Mouse (Mus musculus) hematopoietic stem cell, adult 5-6 weeks (primary cell): Measurements from ENCODE around the gene Ptprc. TPM values are rescaled to one million over a fixed set of nuclear protein-coding genes. Genes with fewer than 3 reads are reported as not detected.

Source experiments
- ATAC-seq, 2 experiments: fragments of 125-278 bp in 1 of 2; replicated peaks in 1 of 2; 2 replicates each; pipeline ENCODE4 v1.8.0; 2016 to 2017; ENCODE audit warnings: inconsistent platforms in 2 of 2, mild to moderate bottlenecking in 2 of 2, moderate number of reproducible peaks in 2 of 2, low read depth in 1 of 2, moderate TSS enrichment in 1 of 2; ENCODE audit not compliant: low FRiP score in 2 of 2, poor library complexity in 2 of 2, severe bottlenecking in 2 of 2, insufficient read depth in 1 of 2, low TSS enrichment in 1 of 2
- total RNA-seq: library from RNA; stranded (forward); fragments of 172-1452, 232-1000 nt; gene quantifications from 2 replicates; pipeline ENCODE4 v1.2.3, GENCODE M21; 2017

Ptprc gene
- total RNA-seq, 1 experiment from 2014 or later = 325 TPM

DNA sequence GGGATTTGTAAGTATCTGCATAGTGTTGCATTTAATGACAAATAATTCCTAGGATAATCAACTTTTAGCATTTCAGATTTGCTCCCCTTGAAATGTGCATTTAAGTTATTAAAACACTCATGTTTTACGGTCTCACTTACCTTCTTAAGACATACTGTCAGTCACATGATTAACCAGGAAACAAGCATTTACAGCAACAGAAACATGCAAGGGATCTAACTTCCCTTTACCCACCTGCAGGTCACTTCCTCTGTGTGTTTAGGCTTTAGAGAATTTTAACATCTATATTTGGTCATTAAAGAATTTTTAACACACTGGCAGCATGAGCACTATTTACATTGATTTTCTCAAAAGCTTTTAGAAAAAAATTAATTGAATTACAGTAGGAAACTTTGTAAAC, 50.2 kb downstream of the Ptprc start:
- ATAC-seq = peak; percentile 65 to 71; a peak in 3 of 4 replicates

DNA sequence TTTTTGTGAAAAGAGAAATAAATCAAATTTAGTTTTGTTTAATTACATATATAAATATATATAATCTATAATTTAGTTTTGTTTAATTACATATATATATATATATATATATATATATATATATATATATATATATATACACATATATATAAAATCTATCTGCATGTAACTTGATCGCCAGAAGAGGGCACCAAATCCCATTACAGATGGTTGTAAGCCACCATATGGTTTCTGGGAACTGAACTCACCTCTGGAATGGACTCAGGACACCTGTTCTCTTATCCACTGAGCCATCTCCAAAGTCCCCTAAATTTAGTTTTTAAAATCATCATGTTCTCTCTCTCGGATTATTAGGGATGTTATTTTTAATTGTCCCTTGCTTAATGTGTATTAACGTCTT, 51.6 kb downstream of the Ptprc start:
- ATAC-seq = no peak

DNA sequence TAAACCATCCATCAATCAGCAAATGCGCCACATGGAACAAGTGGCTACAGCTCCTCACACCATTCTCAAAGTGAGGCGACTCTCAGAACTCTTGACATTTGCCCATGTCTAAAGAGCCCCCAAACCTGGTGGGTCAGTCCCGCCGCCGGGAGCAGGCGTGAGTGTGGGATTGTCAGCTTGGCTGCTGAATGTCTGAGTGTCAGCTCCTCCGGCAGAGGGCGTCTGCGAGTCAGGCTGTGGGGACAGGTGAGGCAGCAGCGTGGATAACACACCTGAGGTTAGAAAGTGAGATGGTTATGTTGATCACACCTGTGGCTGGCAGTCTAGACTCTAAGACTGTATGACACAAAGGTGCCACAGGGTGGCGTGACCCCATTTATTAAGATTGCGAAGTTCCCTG, 55.6 kb downstream of the Ptprc start:
- ATAC-seq = no peak

DNA sequence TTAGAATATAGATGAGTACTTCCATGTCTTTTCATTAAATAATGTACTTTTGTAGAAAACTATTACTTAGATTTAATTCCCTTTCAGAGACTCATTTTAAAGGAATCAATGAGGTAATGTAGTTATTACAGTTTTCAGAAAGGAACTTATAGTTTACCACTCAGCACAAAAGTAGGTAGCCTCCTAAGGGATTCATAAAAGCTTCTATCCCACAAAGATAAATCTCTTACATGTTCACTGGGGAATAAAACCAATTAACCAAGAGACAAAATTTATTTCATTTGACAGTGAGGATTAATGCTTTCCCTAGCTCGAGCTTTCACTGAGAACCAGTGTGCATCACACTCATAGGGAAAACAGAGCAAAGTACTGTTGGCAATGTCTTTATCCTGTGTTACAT, 82.3 kb downstream of the Ptprc start:
- no peak for ATAC-seq

DNA sequence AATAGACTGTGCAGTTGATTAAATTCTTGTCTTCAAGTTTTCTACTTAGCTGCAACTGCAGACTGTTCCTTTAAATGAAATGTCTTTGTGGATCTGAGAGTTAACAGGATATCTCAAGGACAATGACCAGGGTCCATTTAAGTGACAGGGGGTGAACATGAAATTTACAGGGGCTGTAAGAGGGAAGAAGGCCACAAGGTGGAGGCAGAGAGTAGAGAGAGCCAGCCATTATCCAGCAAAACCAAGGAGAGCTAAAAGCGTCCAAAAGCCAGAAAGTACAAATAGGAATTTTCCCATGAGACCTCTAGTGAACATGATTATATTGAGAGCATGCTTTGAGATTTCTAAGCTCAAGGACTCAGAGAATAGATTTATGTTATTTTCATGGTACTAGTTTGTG, 89.7 kb downstream of the Ptprc start:
- peak in 1 of 2 experiments; percentile 56; a peak in 1 of 4 replicates for ATAC-seq

DNA sequence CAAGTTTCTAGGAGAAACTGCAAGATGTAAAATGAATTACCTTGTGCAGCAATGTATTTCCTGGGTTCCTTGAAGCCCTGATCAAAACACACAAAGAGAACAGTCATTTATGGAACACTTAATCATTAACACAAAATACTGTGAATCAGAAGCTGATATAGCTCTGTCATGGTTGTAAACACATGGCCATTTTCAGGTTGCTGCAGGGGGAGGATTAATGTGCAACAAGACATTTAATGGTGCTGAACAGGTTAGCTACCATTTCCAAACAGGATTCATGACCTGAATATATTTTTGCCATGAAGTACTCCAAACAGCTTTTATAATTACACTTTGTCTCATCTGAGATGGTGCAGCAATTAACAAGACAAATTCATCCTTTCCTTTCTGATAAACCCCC, 91.8 kb downstream of the Ptprc start:
- no peak for ATAC-seq

DNA sequence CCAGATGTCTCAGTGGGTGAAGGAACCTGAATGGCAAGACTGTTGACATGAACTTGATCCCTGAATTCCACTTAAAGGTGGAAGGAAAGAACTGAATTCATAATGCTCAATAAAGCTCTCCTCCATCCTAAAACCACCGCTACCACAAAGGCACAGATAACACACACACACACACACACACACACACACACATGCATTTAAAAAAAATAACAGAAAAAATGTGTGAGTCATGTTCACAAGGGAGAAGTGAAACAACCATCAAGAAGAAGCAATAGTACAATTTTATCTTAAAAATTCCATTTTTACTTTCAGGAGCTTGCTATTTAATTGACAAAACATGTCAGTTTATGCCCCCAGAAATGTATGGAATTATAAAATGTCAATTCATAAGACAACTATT, 95.2 kb downstream of the Ptprc start:
- ATAC-seq = no peak

DNA sequence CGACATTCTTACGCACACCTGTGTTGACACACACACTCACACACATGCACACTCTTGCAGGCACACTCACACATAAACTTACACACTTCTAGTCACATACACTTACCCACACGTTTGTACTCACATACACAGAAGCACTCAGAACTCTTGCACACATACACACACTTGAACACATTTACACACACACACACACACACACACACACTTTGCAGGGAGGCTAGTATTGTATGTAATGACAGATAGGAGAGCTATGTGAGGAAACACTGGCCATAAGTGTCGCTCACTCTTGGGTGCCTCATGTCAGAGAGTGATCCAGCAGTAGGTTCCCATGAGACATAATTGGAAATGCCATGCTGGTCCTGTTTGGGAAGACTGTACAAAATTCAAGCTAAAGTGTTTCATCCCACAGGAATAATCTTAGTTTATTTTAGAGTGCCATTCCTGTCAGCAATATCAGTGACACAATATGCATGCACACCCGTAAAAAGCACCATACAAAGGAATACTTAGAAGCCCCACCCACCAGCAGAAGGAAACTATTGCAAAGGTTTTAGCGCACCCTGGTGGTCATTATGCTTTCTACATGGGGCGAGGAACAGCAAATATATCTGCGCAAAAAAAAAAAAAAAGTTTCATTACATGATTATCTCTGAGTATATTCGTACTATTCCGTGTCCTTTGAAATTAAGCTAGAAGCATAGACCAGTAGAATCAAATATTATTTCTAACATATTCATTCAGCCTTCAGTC, 131.1 kb downstream of the Ptprc start:
- peak; percentile 65 to 92; a peak in 3 of 4 replicates for ATAC-seq

DNA sequence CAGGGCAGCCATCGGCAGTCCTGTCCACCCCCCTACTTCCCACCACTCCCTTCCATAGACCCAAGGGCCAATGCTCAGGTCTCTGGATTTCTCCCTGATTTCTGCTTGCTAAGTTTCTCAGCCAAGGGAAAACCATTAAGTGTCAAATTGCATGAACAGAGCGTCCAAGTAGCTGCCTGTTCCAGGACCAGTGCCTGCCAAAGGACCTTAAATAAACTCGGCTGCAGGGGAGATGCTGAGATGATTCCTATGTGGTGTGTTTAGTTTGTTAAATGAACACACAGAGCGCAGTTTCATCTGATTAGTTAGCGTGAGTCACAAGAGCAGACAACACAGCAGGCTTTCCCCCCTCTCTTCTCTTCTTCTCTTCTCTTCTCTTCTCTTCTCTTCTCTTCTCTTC, 135.0 kb downstream of the Ptprc start:
- no peak for ATAC-seq

DNA sequence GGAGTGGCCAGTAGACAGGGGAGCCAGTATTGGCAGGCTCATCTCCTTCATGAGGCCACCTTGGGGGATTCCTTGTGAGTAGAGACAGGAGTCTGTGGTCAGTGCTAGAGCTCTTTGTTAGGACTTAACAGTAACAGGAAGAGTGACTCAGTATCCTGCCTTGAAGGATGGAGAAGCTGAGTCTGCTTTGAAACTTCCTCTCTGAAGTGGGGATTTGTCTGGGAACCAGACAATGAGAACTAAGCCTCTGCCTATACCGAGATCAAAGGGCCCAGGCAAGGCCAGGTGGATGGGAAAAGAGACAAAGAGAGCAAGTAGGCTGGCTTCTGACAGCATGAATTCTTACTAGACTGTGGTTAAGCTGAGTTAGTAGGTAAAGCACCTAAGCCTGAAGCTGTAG, 136.3 kb downstream of the Ptprc start:
- peak; percentile 51 to 56 for ATAC-seq

DNA sequence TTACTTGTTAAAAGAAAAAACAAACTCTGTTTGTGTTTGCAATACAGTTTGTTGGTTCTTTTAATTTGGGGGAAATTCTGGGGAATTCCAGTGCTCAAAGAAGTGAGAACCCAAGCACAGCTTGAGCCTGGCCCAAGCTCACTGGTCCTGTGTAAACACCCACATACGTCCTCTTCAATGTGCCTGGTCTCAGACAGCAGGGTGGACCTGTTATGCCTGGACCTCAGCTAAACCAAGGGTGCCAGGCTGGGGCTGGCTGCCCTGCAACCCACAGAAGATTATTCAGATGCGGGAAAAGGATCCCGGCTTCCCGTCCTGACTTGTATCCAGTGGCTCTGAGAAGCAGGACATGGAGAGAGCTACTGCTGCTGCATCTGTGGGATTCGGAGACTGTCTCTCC, 138.0 kb downstream of the Ptprc start:
- ATAC-seq = no peak

DNA sequence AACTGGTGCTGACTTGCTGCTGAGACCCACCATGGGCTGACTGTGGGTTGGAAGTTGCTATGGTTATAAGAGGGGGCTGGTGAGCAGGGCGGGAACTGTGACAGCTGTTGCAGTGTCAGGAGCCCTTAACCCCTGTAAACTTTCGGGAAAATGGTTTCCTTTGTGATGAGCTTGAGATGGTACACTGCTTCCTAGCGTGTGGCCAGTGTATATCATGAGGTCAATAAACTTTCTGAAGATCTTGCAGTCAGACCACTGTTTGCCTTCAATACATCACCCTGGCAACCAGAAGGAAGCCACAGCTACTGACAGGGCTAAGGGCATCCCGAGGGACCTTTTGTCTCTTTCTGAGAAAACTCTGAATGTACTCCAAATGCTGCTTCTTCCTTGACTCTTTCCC, 145.9 kb downstream of the Ptprc start:
- no peak for ATAC-seq

DNA sequence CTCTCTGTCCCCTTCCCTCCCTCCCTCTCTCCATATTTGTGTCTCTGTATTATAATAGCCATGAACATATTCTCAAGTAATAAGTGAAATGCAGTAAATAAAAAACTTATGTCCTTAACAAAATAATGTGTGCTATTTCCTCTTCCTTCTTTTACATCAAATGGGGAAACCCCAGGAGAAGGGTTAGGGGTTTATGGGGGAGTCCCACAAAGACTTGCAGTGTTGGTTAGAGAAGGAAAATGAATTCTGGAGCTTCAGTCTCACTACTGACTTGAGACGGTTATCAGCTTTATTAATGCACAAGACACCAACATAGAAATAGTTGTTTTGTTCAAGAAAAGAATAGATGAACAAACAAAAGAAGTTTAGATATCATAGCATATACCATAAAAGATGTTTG, 150.2 kb downstream of the Ptprc start:
- ATAC-seq = no peak

DNA sequence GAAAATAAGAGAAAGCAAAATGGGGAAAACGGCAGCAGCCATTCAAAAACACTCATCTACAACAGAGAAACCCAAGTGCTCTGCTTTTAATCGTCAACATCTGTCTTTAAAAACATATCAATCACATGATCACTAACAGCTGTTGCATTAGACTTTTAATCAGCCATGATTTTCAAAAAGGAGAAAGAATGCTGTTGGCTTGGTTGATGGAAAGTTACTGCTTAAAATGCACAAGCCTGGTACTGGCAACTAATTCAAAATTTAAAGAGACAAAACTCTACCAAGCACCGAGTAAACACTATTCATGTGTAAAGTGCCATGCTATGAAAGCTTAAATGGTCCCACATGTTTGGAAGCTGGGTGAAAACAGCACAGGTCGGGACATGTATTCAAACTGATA, 151.9 kb downstream of the Ptprc start:
- no peak for ATAC-seq

DNA sequence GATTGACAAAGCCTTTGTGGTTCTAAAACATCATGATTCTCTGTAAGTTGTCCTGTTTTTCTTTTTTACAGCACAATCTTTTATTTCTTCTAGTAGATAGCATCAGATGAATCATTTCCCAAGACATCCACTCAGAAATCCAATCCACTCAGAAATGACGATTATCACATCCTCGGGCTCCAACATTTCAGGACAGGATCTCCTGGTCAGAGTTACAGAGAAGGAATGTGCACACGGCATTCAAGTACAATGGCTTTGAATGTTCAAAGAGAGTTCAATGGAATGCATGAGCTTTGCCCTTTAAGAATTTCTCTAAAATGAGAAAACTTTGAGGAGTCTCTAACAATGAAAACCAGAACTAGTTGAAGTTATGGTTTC, 152.6 kb downstream of the Ptprc start:
- ATAC-seq = no peak

DNA sequence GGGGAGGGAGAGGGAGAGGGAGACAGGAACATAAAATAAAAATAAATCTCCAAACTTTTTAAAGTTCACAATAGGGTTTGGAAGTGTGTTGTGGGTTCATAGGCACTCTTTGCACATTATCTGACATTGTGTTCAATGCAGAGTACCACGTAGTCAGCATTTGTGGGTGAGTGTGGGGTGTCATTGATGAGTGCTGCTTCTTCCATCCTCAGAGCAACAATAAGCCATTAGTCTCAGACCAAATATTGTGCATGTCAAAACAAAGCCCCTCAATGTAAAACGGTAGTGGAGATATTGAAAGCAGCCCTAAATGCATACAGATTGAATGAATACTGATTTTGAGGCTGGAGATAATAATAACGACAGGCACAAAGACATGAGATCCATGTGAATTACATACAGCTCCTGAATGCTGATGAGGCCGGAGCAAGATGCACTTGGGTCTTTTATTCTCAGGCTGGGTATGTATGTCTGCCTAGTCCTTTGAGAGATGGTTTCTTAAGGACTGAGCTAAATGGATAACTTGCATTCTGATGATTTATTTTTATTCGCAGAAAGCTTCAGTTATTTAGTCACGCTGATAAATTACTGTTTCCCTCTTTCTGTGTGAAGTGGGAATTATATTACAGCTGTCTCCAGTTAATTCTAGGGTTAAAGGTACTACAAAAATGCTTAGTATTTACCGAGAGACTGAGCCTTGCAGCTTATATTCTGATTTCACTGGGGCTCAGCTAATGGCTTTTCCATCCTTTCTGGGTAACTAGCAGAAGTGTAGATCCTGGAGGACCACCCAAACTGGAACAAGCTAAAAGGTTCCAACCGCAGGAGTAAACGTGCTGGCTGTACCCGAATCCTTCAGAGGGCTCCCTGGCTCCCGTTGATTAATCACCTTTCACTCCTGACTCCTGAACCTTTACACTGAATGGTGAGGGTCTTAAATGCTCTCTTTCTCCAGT, 153.3 kb downstream of the Ptprc start:
- no peak for ATAC-seq
